Mouse (Mus musculus) limb, embryonic 10.5 days (tissue): ENCODE measurements around the gene Uhrf1. TPM values are rescaled to one million over a fixed set of nuclear protein-coding genes. Genes with fewer than 3 reads are reported as not detected.

Experiments
- DNase-seq: peaks from one replicate; pipeline ENCODE4 v3.0.0-alpha.2; 2017; ENCODE audit warnings: low spot score
- H3K27ac ChIP-seq: fragments of 300-500 bp; sonication (generic); 2 replicates; pipeline ENCODE4 v1.5.1; 2016; ENCODE audit warnings: mild to moderate bottlenecking
- H3K27me3 ChIP-seq: fragments of 300-500 bp; sonication (generic); 2 replicates; pipeline ENCODE4 v1.6.1; 2016; ENCODE audit warnings: low read depth, mild to moderate bottlenecking; ENCODE audit not compliant: poor library complexity, severe bottlenecking
- H3K36me3 ChIP-seq: fragments of 300-500 bp; sonication (generic); 2 replicates; pipeline ENCODE4 v1.6.1; 2016; ENCODE audit warnings: mild to moderate bottlenecking, moderate library complexity
- H3K4me1 ChIP-seq: fragments of 300-500 bp; sonication (generic); 2 replicates; pipeline ENCODE4 v1.6.1; 2016
- H3K4me3 ChIP-seq: fragments of 300-500 bp; sonication (generic); 2 replicates; pipeline ENCODE4 v1.5.1; 2016; ENCODE audit warnings: mild to moderate bottlenecking, moderate library complexity
- H3K9me3 ChIP-seq: fragments of 300-500 bp; sonication (generic); replicated peaks from 2 replicates; pipeline ENCODE4 v1.6.1; 2016; ENCODE audit warnings: mild to moderate bottlenecking
- WGBS: fragments of 180-500 bp; shearing (Covaris S2); methylation state at CpG from one replicate; pipeline ENCODE4 v1.1.7; 2016; 5-methylcytosine and 5-hydroxymethylcytosine counted together
- polyA plus RNA-seq: library from polyadenylated mRNA; unstranded; fragments of >200 nt; fragmentation: Nextera tagmentation; extraction: Ambion mirVana; gene quantifications from 2 replicates; pipeline ENCODE4 v1.2.1, GENCODE M21; 2016

Gene Uhrf1
- polyA plus RNA-seq, 1 experiment from 2014 or later = 316 TPM

- WGBS = 92% methylated on average over 15 of the region's 15 CpGs
- no peak for DNase-seq
- Histone ChIP-seq H3K36me3 (peaks cover 96% of the 10 kb centered on the region), H3K9me3 (no peaks in the 10 kb centered on the region), H3K27me3 (no peaks in the 10 kb centered on the region), H3K4me3 (no peak overlapping the region), H3K27ac (no peak overlapping the region), H3K4me1 (peaks cover 38% of the 10 kb centered on the region)
Observed at GRCm38 (mm10) chr17:56309191-56309945, 6.2 kb downstream of the Uhrf1 start.

GRCm38 (mm10) chr17:56324419-56324818 is 21.3 kb downstream of the Uhrf1 start:
- peaks cover 35% of the 10 kb centered on the region for H3K4me1 ChIP-seq
- H3K27me3 ChIP-seq = no peaks in the 10 kb centered on the region
- H3K27ac ChIP-seq = no peak overlapping the region
- peaks cover 49% of the 10 kb centered on the region for H3K36me3 ChIP-seq
- WGBS = 63% methylated on average over 3 of the region's 3 CpGs
- no peak for DNase-seq
- peak overlapping the region; percentile 86; the same call in 1 of the 2 replicates for H3K4me3 ChIP-seq
- H3K9me3 ChIP-seq = no peaks in the 10 kb centered on the region

GRCm38 (mm10) chr17:56325450-56326152 is 22.5 kb downstream of the Uhrf1 start, which contains the start of gene Kdm4b:
TSS of gene Kdm4b (plus strand) at chr17:56326062.
- peaks cover 37% of the 10 kb centered on the region for H3K36me3 ChIP-seq
- H3K9me3 ChIP-seq = no peaks in the 10 kb centered on the region
- WGBS = under 1% methylated on average over 57 of the region's 57 CpGs
- peak within 1 kb of the TSS; percentile 92 for H3K27ac ChIP-seq
- no peaks in the 10 kb centered on the region for H3K27me3 ChIP-seq
- peaks cover 40% of the 10 kb centered on the region for H3K4me1 ChIP-seq
- peak within 1 kb of the TSS; percentile 86 for H3K4me3 ChIP-seq
- DNase-seq = peak; percentile 99

- Histone ChIP-seq H3K4me1 (peaks cover 42% of the 10 kb centered on the region), H3K27me3 (no peaks in the 10 kb centered on the region), H3K4me3 (peak overlapping the region; percentile 86), H3K27ac (peak overlapping the region; percentile 92), H3K9me3 (no peaks in the 10 kb centered on the region), H3K36me3 (peaks cover 29% of the 10 kb centered on the region)
- WGBS = 3% methylated on average over 63 of the region's 67 CpGs
- DNase-seq = peak; percentile 69
Observed at GRCm38 (mm10) chr17:56326153-56327147, 23.3 kb downstream of the Uhrf1 start.

GRCm38 (mm10) chr17:56329267-56329666 is 26.1 kb downstream of the Uhrf1 start:
- H3K4me1 ChIP-seq = peaks cover 40% of the 10 kb centered on the region

GRCm38 (mm10) chr17:56330345-56330744 is 27.2 kb downstream of the Uhrf1 start:
- Histone ChIP-seq H3K27ac (no peak overlapping the region), H3K36me3 (peaks cover 4% of the 10 kb centered on the region; the same call in 1 of the 2 replicates), H3K9me3 (no peaks in the 10 kb centered on the region), H3K4me3 (no peak overlapping the region), H3K27me3 (no peaks in the 10 kb centered on the region), H3K4me1 (peaks cover 29% of the 10 kb centered on the region)
- WGBS = 84% methylated on average over 3 of the region's 3 CpGs
- DNase-seq = no peak

More at GRCm38 (mm10) chr17:56329267-56329666, 26.1 kb downstream of the Uhrf1 start:
- Histone ChIP-seq H3K27ac (no peak overlapping the region), H3K4me3 (no peak overlapping the region), H3K36me3 (peaks cover 3% of the 10 kb centered on the region), H3K27me3 (no peaks in the 10 kb centered on the region), H3K9me3 (no peaks in the 10 kb centered on the region)
- DNase-seq = no peak

- H3K36me3 ChIP-seq = peaks cover 8% of the 10 kb centered on the region; the same call in 1 of the 2 replicates
- no peak for DNase-seq
- no peak overlapping the region for H3K27ac ChIP-seq
- H3K27me3 ChIP-seq = no peaks in the 10 kb centered on the region
- no peaks in the 10 kb centered on the region for H3K9me3 ChIP-seq
- no peak overlapping the region for H3K4me3 ChIP-seq
- H3K4me1 ChIP-seq = peaks cover 28% of the 10 kb centered on the region
Observed at GRCm38 (mm10) chr17:56331256-56331655, 28.1 kb downstream of the Uhrf1 start.

- Histone ChIP-seq H3K4me1 (peaks cover 16% of the 10 kb centered on the region), H3K9me3 (no peaks in the 10 kb centered on the region), H3K4me3 (no peak overlapping the region), H3K27me3 (no peaks in the 10 kb centered on the region), H3K27ac (no peak overlapping the region), H3K36me3 (peaks cover 8% of the 10 kb centered on the region; the same call in 1 of the 2 replicates)
- DNase-seq = no peak
- WGBS = 37% methylated on average over 8 of the region's 8 CpGs
Observed at GRCm38 (mm10) chr17:56332987-56333386, 29.9 kb downstream of the Uhrf1 start.

- Histone ChIP-seq H3K4me3 (no peak overlapping the region), H3K36me3 (peaks cover 8% of the 10 kb centered on the region; the same call in 1 of the 2 replicates), H3K4me1 (peaks cover 6% of the 10 kb centered on the region), H3K27ac (no peak overlapping the region), H3K27me3 (no peaks in the 10 kb centered on the region), H3K9me3 (no peaks in the 10 kb centered on the region)
- WGBS = 67% methylated on average over 4 of the region's 4 CpGs
- DNase-seq = peak; percentile 46
Observed at GRCm38 (mm10) chr17:56337190-56337589, 34.1 kb downstream of the Uhrf1 start.

- H3K27me3 ChIP-seq = no peaks in the 10 kb centered on the region
- no peak overlapping the region for H3K27ac ChIP-seq
- DNase-seq = no peak
- WGBS = 95% methylated on average over 6 of the region's 6 CpGs
- no peaks in the 10 kb centered on the region for H3K9me3 ChIP-seq
- H3K4me3 ChIP-seq = no peak overlapping the region
- peaks cover 8% of the 10 kb centered on the region; the same call in 1 of the 2 replicates for H3K36me3 ChIP-seq
- peaks cover 6% of the 10 kb centered on the region for H3K4me1 ChIP-seq
Observed at GRCm38 (mm10) chr17:56337791-56338190, 34.7 kb downstream of the Uhrf1 start.

GRCm38 (mm10) chr17:56338909-56339308 is 35.8 kb downstream of the Uhrf1 start:
- H3K4me3 ChIP-seq = no peak overlapping the region
- H3K27me3 ChIP-seq = no peaks in the 10 kb centered on the region
- no peaks in the 10 kb centered on the region for H3K9me3 ChIP-seq
- WGBS = 60% methylated on average over 4 of the region's 4 CpGs
- peaks cover 8% of the 10 kb centered on the region; the same call in 1 of the 2 replicates for H3K36me3 ChIP-seq
- DNase-seq = peak; percentile 51
- no peak overlapping the region for H3K27ac ChIP-seq
- H3K4me1 ChIP-seq = peaks cover 6% of the 10 kb centered on the region

GRCm38 (mm10) chr17:56340717-56341116 is 37.6 kb downstream of the Uhrf1 start:
- Histone ChIP-seq H3K36me3 (peaks cover 11% of the 10 kb centered on the region; the same call in 1 of the 2 replicates), H3K4me1 (peaks cover 6% of the 10 kb centered on the region), H3K27ac (no peak overlapping the region), H3K4me3 (no peak overlapping the region), H3K9me3 (no peaks in the 10 kb centered on the region), H3K27me3 (no peaks in the 10 kb centered on the region)
- no peak for DNase-seq
